Mouse (Mus musculus) cerebellum, adult 2 months (tissue): Measurements from ENCODE around the gene Fgfr2. TPM values are rescaled to one million over a fixed set of nuclear protein-coding genes. Genes with fewer than 3 reads are reported as not detected.
A peak's percentile ranks its signal among the peaks of the same experiment; 100 is the strongest.

ENCODE experiments used
- DNase-seq, 2 experiments: peaks; one replicate each; pipeline ENCODE4 v3.0.0; 2021
- H3K27ac ChIP-seq: fragments of 200-500 bp; 2 replicates; pipeline ENCODE4 v1.5.1; 2012; ENCODE audit warnings: low read length, control low read depth, inconsistent platforms; ENCODE audit not compliant: insufficient read depth
- H3K27me3 ChIP-seq: fragments of 200-500 bp; 2 replicates; pipeline ENCODE4 v1.6.1; 2012; ENCODE audit warnings: inconsistent platforms, mild to moderate bottlenecking, low read length, moderate library complexity; ENCODE audit not compliant: control insufficient read depth, insufficient read depth
- H3K4me1 ChIP-seq: fragments of 200-500 bp; 2 replicates; pipeline ENCODE4 v1.6.1; 2011; ENCODE audit warnings: low read length; ENCODE audit not compliant: control insufficient read depth, insufficient read depth
- H3K4me3 ChIP-seq: fragments of 200-500 bp; replicated peaks from 2 replicates; pipeline ENCODE3; 2011; ENCODE audit warnings: mild to moderate bottlenecking, low read depth, low read length, control low read depth; ENCODE audit not compliant: insufficient read depth
- CTCF ChIP-seq: fragments of 200-500 bp; IDR thresholded peaks from 2 replicates; pipeline ENCODE4 v1.5.1; 2011; ENCODE audit warnings: low read depth, mild to moderate bottlenecking, control low read depth, low read length, moderate library complexity, borderline replicate concordance; ENCODE audit not compliant: insufficient read depth
- POLR2A ChIP-seq: fragments of 200-500 bp; IDR thresholded peaks from 2 replicates; pipeline ENCODE4 v1.6.1; 2011; ENCODE audit warnings: low read length, control low read depth, borderline replicate concordance; ENCODE audit not compliant: insufficient read depth
- WGBS: fragments of 180-500 bp; shearing (Covaris S2); methylation state at CpG from one replicate; pipeline ENCODE4 v1.1.7; 2018; 5-methylcytosine and 5-hydroxymethylcytosine counted together
- polyA plus RNA-seq: library from polyadenylated mRNA; depleted of rRNA; stranded (reverse); fragments of >200 nt; gene quantifications from 2 replicates; pipeline ENCODE4 v1.2.3, GENCODE M21; 2012

The Fgfr2 gene
- polyA plus RNA-seq, 1 experiment: 95.3 TPM

DNA sequence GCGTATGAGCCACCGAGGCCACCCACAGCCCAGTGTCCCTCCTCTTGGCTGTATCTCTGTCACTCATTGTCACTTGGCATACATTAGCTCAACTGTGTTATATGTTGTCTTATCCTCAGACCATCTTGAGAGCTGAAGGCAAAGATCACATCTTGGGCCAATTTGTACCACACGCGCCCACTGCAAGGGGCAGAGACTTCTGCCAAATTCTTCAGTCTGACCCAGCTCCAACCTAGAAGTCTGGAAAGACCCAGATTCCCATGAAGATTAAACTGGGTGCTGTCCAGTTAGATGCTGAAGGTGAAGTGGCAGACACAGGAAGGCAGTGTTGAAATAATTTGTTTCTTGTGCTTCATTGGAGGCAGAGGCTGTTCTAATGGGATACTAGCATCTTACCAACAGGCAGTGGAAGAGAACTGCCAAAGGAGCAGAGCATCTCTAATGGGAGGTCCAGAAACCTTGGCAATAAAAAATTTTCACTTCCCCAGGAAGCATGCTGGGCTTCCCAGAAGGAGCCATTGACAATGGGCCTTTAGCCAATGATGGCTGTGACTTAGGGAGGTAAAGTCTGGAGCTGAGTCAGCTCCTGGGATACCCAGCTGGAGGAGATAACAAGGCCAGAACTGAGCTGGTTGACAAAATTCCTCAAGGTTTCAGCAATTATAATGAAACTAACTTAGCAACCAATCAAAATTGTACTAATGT, 514.7 kb downstream of the Fgfr2 start:
- Histone ChIP-seq H3K27me3 (no peaks in the 10 kb centered on the region; the same call in 1 of the 2 replicates), H3K4me1 (no peaks in the 10 kb centered on the region), H3K4me3 (no peak overlapping the region), H3K27ac (no peak overlapping the region)
- peak in 1 of 2 experiments; percentile 36 for DNase-seq
- WGBS: 28% methylated on average over 4 of the region's 4 CpGs
- TF ChIP-seq CTCF (no peak), POLR2A (no peak)

DNA sequence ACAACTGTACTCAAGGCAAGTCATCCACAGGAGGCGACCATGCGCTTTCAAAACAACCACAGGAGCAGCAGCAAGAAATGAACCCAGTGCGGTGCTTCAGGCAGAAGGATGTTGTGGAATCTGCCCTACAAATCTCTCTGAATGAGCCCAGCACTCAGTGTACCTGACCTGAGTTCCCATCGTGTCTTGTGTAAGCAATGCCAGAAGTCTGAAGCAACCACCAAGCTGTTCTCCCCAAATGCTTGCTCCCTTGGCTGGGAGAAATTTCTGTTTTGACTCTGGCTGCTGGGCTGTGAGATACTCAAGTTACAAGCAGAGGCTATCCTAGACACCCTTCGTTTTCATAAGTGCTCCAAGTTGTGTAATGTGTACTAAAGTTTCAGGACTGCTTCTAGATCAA, 517.5 kb downstream of the Fgfr2 start:
- no peak for TF ChIP-seq POLR2A
- TF ChIP-seq CTCF: no peak
- Histone ChIP-seq H3K27ac (no peak overlapping the region), H3K4me3 (no peak overlapping the region), H3K4me1 (no peaks in the 10 kb centered on the region), H3K27me3 (no peaks in the 10 kb centered on the region; the same call in 1 of the 2 replicates)
- 64% methylated on average over 5 of the region's 5 CpGs for WGBS
- no peak for DNase-seq

DNA sequence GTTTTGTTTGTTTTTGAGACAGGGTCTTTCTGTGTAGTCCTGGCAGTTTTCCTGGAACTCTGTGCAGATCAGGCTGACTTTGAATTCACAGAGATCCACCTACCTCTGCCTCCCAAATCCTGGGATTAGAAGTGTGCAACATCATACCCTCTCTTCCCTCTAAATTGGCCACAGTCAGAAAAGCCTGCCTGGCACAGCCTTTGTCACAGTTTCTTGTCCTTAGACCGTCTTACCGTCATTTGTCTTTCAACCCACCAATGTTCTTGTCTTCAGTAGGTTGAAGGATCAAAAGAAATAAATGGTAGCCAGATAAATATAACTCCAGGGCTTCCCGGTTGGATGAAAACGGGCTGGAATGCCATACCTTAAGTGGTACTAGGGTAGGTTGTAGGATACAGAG, 518.4 kb downstream of the Fgfr2 start:
- no peak overlapping the region for H3K4me3 ChIP-seq
- 86% methylated on average over 4 of the region's 4 CpGs for WGBS
- peaks cover 1% of the 10 kb centered on the region; the same call in 1 of the 2 replicates for H3K27me3 ChIP-seq
- no peak overlapping the region for H3K27ac ChIP-seq
- DNase-seq: no peak
- TF ChIP-seq POLR2A: no peak
- H3K4me1 ChIP-seq: 0 out of 2 replicates have a peak, but pooled peaks cover 2% of the 10 kb centered on the region

DNA sequence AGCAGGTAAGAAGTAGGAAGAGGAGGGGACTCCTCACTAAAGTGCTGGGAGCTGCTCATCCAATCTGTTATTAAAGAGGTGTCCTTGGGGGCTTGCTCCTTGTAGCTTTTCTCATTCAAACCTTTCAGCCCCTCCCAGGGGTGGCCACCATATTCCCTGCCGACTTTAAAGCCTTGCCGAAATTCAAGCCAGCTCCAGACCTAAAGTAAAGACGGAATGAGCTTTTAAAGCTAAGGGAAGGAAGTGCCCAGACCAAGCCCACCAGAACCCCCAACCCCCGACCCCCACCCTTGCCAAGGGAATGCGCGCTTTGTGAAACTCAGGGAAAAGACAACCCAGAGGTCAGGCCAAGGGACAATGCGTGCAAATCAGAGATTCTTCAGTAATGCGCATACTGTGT, 522.2 kb downstream of the Fgfr2 start:
- TF ChIP-seq CTCF (no peak), POLR2A (no peak)
- H3K27me3 ChIP-seq: peaks cover 9% of the 10 kb centered on the region; the same call in 1 of the 2 replicates
- 44% methylated on average over 8 of the region's 8 CpGs for WGBS

DNA sequence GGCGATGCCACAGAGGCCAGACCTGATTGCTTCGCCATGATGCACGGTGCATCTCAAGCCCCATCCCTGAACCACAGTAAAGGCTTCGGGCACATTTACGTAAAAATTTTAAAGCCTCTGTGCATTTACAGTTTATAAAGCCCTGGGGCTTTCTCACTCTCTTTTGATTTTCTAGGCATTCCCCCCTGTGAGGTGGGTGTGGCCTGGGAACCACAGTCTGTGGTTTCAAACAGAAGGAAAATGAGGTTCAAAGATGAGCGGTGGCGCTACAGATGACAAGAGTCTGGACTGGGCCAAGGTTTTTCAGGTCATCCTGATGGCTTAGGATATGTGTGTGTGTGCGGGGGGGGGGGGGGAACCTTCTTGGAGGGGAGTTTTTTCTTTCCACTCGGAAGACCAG, 523.1 kb downstream of the Fgfr2 start:
- no peak for TF ChIP-seq POLR2A
- TF ChIP-seq CTCF: no peak
- Histone ChIP-seq H3K4me3 (peak overlapping the region; percentile 22), H3K27ac (no peak overlapping the region), H3K27me3 (peaks cover 9% of the 10 kb centered on the region; the same call in 1 of the 2 replicates), H3K4me1 (0 out of 2 replicates have a peak, but pooled peaks cover 7% of the 10 kb centered on the region)
- WGBS: 8% methylated on average over 9 of the region's 9 CpGs
- DNase-seq: no peak

More for the DNA sequence above, 522.2 kb downstream of the Fgfr2 start:
- 0 out of 2 replicates have a peak, but pooled peaks cover 7% of the 10 kb centered on the region for H3K4me1 ChIP-seq
- H3K27ac ChIP-seq: no peak overlapping the region
- H3K4me3 ChIP-seq: no peak overlapping the region
- no peak for DNase-seq

DNA sequence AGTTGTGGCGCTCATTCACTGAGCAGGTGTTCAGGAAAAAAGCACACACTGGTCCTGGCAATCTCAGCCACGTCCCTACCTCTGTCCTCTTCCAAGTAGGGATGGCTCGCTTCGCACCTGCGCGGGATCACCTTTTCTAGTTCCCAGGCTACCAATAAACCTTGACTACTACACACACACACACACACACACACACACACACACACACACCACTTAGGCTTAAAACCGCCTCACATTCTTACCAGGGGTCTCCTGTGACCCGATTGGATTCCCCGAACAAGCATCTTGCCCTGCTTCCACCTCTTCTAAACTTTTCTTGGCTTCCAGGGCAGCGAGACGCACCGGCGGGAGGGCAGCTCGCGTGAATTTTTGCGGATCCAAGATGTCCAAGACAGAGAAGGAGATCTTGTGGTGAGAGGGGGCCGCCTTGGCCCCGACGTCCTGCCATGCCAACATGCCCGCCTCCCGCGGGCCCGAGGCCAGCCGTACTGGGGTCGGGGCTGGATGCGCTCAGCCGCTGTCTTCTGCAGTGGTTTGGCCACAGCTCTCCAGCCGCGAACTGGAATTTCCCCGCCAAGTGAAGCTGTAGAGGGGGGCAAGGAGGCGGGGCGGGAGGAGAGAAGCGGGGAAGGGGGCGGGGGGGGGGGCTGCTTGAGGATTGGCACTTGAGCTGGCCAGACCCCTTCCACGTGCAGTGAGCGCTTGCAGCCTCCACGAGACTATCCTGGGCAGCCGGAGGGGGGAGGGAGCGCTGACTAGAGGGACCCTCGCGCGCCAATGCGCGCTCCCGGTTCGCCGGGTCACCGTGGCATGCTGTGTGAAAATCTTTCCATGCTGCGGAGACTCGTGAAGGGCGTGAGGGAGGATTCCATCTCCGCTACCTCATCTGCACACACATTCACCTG, 523.8 kb downstream of the Fgfr2 start, which contains the start of gene Nkx1-2:
Nkx1-2 (minus strand) TSS at position 567 of the 905 bp plus-strand sequence.
- 2% methylated on average over 47 of the region's 52 CpGs for WGBS
- H3K4me1 ChIP-seq: 0 out of 2 replicates have a peak, but pooled peaks cover 7% of the 10 kb centered on the region
- TF ChIP-seq CTCF: no peak
- TF ChIP-seq POLR2A: no peak
- H3K27ac ChIP-seq: no peak within 1 kb of the TSS
- H3K27me3 ChIP-seq: peaks cover 9% of the 10 kb centered on the region; the same call in 1 of the 2 replicates
- peak within 1 kb of the TSS; percentile 22 for H3K4me3 ChIP-seq
- DNase-seq: no peak

DNA sequence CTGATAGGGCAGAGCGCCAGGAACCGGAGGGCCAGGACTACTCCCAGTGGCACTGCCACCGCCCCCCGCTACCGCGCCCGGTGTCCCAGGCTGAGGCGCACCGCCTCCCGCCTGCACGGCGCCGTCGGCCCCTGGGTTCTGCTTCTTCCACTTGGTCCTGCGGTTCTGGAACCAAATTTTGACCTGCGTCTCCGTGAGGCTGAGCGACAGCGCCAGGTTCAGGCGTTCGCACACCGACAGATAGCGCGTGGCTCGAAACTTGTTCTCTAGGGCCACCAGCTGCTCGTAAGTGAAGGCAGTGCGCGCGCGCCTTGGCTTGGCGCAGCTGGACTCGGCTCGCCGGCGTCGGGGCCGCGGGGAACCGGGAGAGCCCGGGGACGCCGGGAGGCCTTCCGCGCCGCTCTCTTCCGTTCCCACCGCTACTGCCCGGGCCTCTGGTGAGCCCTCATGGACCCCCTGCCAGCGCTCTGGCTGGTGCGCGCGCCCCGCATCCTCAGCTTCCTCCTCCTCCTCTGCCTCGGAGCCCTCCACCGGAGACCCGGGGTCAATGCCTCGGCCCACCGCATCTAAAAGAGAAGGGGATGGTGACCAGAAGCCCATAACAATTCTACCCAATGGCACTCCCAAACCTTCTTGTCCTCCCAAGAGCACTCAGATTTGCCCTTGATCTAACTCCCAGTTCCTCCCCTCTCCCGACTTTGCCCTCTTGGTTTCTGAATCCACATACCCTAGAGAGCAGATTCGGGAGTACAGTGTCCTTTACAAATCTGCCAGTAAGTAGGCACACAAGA, 525.7 kb downstream of the Fgfr2 start:
- WGBS: 1% methylated on average over 60 of the region's 60 CpGs
- no peak for TF ChIP-seq CTCF
- no peak for TF ChIP-seq POLR2A
- Histone ChIP-seq H3K27ac (no peak overlapping the region), H3K27me3 (peaks cover 9% of the 10 kb centered on the region; the same call in 1 of the 2 replicates), H3K4me3 (no peak overlapping the region), H3K4me1 (0 out of 2 replicates have a peak, but pooled peaks cover 7% of the 10 kb centered on the region)
- no peak for DNase-seq
